Mouse (Mus musculus): ENCODE measurements around the gene Gm21903.
"Not testable (repeated sequence)": the region's sequence is repeated elsewhere in the genome, so short reads cannot be mapped to it uniquely, and the experiment has no call there.

The Gm21903 gene

DNA sequence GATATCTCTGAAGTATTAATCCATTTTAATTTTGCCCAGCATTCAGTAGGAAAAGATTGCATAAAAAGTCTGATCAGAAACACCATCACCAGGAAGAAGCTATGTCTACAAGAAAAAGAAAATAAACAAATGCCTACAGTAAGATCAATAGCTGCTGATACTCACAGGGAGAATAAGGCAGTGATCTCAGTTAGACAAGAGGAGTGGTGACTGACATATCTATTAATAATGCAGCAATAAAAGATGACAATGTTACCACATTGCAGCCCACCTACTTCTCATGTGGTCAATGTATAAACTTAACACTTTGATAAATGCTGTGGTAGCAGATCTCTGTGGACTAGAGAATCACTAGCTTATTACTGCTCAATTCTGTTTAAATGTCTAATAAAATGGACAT, at the start of gene Gm21903:
Gene Gm21903 (minus strand): TSS at position 101 of the 400 bp plus-strand sequence.
- DNase-seq (ENCODE audit: low spot score), result no peak

DNA sequence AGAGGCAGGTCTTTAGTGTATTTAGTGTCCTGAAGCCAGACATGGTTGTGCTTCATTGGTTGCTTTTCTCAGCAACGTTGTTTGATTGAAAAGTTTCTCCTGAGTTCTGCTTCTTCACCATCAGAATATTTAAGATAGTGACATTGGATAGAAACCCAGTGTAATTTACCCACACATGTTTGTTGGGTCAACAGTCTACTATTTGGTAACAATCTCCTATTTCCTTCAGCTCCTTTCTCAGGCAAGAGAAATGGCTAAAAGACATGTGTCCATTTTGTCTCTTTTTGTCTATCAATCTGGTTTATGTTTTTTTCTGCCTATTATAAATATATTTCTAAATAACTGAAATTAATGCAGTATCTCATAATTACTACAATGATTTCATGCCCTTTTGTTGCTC, 33.8 kb upstream of the Gm21903 start, which contains the start of gene Esp23:
Gene Esp23 (minus strand): TSS at position 101 of the 400 bp plus-strand sequence.
- no peak for DNase-seq (ENCODE audit: low spot score)

DNA sequence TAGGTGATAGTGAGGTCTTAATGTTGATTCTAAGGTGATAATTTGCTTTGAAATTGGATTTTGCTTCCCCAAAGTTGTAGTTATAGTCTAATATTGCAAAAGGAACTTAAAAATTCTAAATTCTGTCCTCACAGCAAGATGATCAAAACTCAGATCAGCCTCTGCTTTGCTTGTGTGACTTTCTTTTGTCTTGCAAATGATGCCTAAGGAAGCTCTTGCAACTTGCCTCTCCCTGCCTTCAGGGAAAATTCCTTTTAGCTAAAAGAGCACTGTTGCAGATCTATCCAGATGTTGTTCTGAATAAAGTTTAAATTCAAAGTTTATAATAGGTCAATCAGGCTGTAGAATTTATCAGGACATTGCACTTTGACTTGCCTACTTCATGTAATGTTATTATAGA, 20.5 kb upstream of the Gm21903 start:
- DNase-seq (ENCODE audit: low spot score), result no peak

DNA sequence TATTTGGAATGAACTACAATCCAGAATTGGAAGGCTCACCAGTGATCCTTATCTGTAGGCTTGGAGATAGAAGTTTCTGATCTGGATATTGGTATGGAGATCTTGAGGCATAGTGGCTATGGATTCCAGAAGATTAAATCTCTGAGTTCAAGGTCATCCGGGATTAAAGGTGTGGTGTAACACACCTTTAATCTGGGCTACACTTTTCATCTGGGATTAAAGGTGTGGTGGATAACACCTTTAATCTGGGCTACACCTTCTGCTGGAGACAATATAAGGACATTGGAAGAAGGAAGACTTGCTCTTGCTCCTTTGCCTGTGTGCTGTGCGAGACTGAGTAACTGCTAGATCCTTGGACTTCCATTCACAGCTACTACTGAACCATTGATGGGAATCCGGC, 6.7 kb downstream of the Gm21903 start, which contains the start of gene Esp24:
Gene Esp24 (plus strand): TSS at position 301 of the 400 bp plus-strand sequence.
- DNase-seq (ENCODE audit: low spot score), result not testable (repeated sequence)

DNA sequence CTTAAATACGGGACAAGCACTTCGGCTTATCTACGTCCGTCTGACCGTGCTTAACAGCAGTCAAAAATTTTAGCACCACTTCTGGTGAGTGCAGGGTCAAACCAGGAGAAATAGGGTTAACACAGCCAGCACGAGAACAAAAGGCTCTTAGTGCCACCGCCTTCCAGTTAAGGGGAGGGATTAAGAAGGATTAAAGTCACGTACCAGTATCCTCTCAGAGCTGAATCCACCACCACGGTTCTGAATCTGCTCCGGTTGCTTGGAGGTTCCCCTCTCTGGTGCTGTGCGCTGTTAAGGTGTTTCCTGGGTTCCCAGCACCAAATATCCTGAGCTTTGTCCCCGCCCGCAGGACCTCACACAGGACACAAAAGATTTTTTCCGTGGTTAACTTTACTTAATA, 26.0 kb downstream of the Gm21903 start:
- DNase-seq (ENCODE audit: low spot score), result no peak

DNA sequence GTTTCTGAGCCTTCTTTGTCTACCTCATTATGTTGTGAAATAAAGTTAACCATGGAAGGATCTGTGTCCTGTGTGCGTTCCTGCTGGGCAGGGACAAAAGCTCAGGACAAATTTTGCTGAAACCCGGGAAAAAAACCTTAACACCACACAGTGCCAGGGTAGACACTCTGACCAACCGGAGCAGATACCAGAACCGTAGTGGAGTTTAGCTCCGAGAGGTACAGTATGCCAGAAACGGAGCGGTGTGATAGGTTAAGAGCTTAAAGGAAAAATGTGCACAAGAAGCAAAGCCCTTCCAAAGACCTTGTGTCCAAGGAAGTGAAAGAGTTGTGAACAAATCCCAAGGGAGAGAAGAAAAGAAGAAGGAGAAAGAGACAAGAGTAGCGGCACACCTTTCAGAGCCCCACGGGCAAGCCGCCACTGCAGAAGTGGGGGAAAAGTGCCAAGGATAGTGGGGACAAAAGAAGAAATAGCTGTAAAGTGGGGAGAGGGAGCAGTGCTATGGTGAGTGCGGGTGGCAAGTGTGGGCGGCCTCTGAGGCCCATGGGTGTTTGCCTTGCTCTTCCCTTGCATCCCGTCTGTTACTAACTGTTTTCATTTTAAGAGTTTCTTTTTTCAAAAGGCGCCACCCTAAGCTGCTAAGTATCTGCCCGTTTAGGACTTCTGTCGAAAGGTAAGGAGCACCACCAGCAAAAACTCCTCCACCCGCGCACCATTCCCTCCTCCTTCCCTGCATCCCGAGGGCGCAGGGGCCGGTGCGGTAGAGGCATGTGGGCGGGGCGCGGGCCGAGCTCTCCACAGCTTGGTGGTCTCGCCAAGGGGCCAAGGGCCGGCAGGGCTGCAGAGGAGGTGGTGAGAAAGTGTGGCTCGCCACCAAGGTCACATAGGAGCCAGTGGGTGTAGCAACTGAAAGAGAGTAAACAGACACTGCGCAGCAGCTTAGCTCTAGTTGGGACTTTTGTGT, 32.2 kb downstream of the Gm21903 start:
- no peak for DNase-seq (ENCODE audit: low spot score)

DNA sequence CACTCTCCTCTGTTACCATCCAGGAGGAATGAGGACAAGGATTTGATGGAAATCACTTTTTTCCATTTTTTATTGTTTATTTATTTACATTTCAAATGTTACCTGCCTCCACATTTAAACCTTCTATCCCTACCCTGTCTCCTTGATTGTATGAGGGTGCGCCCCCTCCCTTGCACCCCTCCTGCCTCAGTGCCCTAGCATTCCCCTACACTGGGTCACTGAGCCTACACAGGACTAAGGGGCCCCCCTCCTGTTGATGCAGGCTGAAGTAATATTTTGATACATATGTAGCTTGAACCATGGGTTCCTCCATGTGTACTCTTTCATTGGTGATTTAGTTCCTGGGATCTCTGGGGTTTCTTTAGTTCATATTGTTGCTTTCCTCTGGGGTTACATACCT, 33.3 kb downstream of the Gm21903 start:
- DNase-seq (ENCODE audit: low spot score), result no peak
